Mouse (Mus musculus): ENCODE results near the gene Acyp1.

The Acyp1 gene

GRCm38 (mm10) chr12:85256074-85256751 is 32.0 kb downstream of the Acyp1 start:
- ATAC-seq (ENCODE audit: insufficient number of reproducible peaks, low FRiP score, low TSS enrichment) = no peak

GRCm38 (mm10) chr12:85252083-85252482 is 36.2 kb downstream of the Acyp1 start:
- ATAC-seq (ENCODE audit: insufficient number of reproducible peaks, low FRiP score, low TSS enrichment) = no peak

DNA sequence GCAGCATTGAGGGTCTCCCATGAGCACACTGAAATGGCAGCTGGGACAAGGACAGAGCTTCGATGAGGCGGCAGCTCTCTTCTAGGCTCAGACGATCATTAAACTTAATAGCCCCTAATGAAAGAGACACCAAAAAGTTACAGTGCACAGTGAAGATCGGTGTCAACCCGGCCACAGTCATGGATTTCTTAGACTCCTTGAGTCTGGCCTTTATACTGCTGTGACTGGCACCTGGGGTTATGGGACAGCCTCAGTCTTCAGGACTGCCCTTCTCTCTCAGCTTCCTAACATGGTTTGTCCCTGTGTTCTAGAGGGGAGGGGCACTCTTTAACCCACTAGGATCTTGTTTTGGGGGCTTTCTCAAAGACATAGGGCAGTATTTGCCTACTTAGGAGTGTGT is 50.7 kb downstream of the Acyp1 start:
- ATAC-seq (ENCODE audit: insufficient number of reproducible peaks, low FRiP score, low TSS enrichment) = no peak

GRCm38 (mm10) chr12:85233376-85234358 is 54.6 kb downstream of the Acyp1 start:
- ATAC-seq (ENCODE audit: insufficient number of reproducible peaks, low FRiP score, low TSS enrichment) = no peak

GRCm38 (mm10) chr12:85227876-85228599 is 60.2 kb downstream of the Acyp1 start:
- no peak for ATAC-seq (ENCODE audit: insufficient number of reproducible peaks, low FRiP score, low TSS enrichment)

DNA sequence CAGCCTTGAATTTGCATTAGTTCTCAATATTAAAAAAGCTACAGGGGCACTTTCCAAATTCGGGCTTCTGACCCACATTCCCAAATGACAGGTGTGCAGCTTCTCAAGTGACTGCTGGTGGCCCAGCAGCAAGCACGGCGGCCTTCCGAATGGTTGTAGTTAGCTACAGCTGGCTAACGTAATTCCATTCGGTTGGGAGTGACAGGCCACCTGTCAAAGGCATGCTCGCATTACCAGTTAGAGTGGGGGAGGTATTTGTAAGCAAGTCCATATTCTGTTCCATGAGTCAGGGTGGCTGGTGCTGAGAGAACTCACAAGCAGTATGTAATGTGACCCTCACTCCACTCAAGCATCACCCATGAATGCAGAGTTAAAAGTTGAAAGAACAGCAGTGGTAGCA is 61.0 kb downstream of the Acyp1 start:
- no peak for ATAC-seq (ENCODE audit: insufficient number of reproducible peaks, low FRiP score, low TSS enrichment)

Measured in cerebellum, adult (tissue).